Mouse (Mus musculus) CD4-positive naive resting alpha-beta T cell, adult 76 days (primary cell): ENCODE results near the gene Leo1. TPM values are rescaled to one million over a fixed set of nuclear protein-coding genes. Genes with fewer than 3 reads are reported as not detected.

Experiments
- total RNA-seq: library from RNA; stranded (reverse); gene quantifications from one replicate; pipeline ENCODE4 v1.2.4, GENCODE M21; 2023

The Leo1 gene
- total RNA-seq: 25.0 TPM

GRCm38 (mm10) chr9:75440796-75441666 is at the start of gene Leo1:
Leo1 (plus strand) TSS chr9:75441524.

GRCm38 (mm10) chr9:75409852-75410378 is 31.4 kb upstream of the Leo1 start, which contains the start of gene Mapk6:
Mapk6 (minus strand) TSS chr9:75410005.

Other genes starting within 250 kb of the Leo1 start
- 0.32 TPM for gene Myo5c, start 209.5 kb upstream of the Leo1 start, total RNA-seq
- 2.6 TPM for gene Gnb5, start 135.2 kb upstream of the Leo1 start, total RNA-seq
- gene Bcl2l10, start 93.8 kb upstream of the Leo1 start, total RNA-seq: not detected
- gene Mapk6, start 31.5 kb upstream of the Leo1 start, total RNA-seq: 85.2 TPM
- 148 TPM for gene Tmod3, start 118.1 kb downstream of the Leo1 start, total RNA-seq
- 0.15 TPM for gene Tmod2, start 169.8 kb downstream of the Leo1 start, total RNA-seq
- 3.0 TPM for gene Lysmd2, start 184.2 kb downstream of the Leo1 start, total RNA-seq
- not detected for gene Scg3, start 242.5 kb downstream of the Leo1 start, total RNA-seq